ENCODE assay signal across 12 mouse cellular contexts in the genomic region with DNA sequence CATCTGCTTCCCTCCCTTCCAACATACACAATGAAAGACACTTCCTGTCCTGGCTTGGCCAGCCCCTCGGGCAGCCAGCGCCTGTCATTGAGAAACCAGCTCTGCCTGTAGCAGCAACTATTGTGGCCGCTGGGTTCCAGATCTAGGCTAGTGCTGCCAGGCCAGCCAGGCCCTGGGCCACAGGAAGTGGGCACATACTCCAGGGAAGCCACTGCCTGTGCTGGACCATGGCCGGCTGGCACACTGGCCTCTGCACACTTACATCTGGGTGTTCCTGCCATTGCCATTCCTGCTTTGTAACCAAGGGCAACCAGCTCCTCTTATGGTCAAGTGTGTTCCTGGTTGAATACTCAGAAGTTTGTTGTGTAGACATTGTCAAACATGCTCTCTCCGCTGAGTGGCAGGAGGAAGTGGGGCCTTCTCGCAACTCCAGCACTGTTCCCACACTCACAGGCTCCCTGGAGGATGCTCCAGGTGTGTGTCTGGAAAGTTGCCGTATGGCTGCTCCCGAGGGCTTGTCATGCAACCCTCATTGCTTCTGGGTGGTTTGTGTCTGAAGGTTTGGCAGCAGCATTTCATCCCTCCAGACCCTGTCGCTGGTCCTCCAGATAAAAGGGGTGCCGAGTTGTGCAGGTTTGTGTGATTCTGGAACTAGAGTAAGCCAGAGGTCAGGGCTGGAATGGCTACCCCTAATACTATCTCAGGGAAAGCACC. TPM values are rescaled to one million over a fixed set of nuclear protein-coding genes. Genes with fewer than 3 reads are reported as not detected.
A peak's percentile ranks its signal among the peaks of the same experiment; 100 is the strongest.
DNase-seq lines count a peak whose midpoint lies in the region; ATAC-seq and TF ChIP-seq lines count a peak whose summit lies in the region.
"Had no signal": no experiment of that assay in that cellular context is flagged by ENCODE, and none has a peak within 500 bp of the region (broad histone marks: within the 10 kb centered on the region; RNA-seq: fewer than 3 reads in every experiment).

No protein-coding gene starts in this region.

- no peak for TF ChIP-seq CTCF in layer of hippocampus, adult 2 months (conservative IDR thresholded peaks at IDR 0.05)

- peak; percentile 24 to 35 for DNase-seq in cerebellum, adult 18-20 months
- DNase-seq in cerebellum, adult 11 months, result no peak
- DNase-seq in layer of hippocampus, adult 2 months (ENCODE audit: low spot score in 2 of 2), result no peak
- DNase-seq in layer of hippocampus, postnatal 36 days, result no peak
- peak; percentile 57 for DNase-seq in fat pad, adult 2 months (ENCODE audit: extremely low read depth, low read depth, low spot score)
- DNase-seq in thymus, postnatal 4 days, result no peak
- DNase-seq in right cerebral cortex, adult 2 months (ENCODE audit: low spot score in 2 of 2), result no peak
- DNase-seq: right cerebral cortex, adult 18-20 months had no signal

- no peak overlapping the region for H3K4me3 ChIP-seq in layer of hippocampus, adult 2 months
- H3K4me3 ChIP-seq: heart, adult 2 months; liver, embryonic 15.5 days had no signal

- peak overlapping the region; percentile 48 for H3K27ac ChIP-seq in layer of hippocampus, adult 2 months
- H3K27ac ChIP-seq: heart, adult 2 months; liver, embryonic 15.5 days had no signal

- ATAC-seq in megakaryocyte progenitor cell, adult 5-6 weeks (replicated peaks; ENCODE audit: poor library complexity), result peak; percentile 45
- ATAC-seq: CD4-positive, CD25-positive, alpha-beta regulatory T cell, adult 4 months had no signal

RNA-seq across cellular contexts. Expression of a gene that starts 4.0 kb away (rescaled TPM):
- 100 to 1,000 TPM; 281 to 291 TPM for total RNA-seq in layer of hippocampus, adult 2 months (2021)
- total RNA-seq in layer of hippocampus, postnatal 36 days (2021), result 100 to 1,000 TPM; 273 to 281 TPM
- total RNA-seq in megakaryocyte progenitor cell, adult 5-6 weeks (2015), result 1.5 and 1.7 TPM in 2 replicates
- 0.83 and 0.98 TPM in 2 replicates for total RNA-seq in megakaryocyte progenitor cell, adult 5-6 weeks (2017)

Comparison
In these comparisons a context has a peak if more than half of its experiments do, and no peak if none do; other contexts are left out.
1. DNase-seq: peak in cerebellum, adult 18-20 months (2 of 2) and fat pad, adult 2 months (single experiment); none in cerebellum, adult 11 months (single experiment), layer of hippocampus, adult 2 months (0 of 2), layer of hippocampus, postnatal 36 days (0 of 2), thymus, postnatal 4 days (single experiment) and right cerebral cortex, adult 2 months (0 of 2).
2. RNA of a gene that starts 4.0 kb away (total RNA-seq): 281 to 291 TPM in layer of hippocampus, adult 2 months and 273 to 281 TPM in layer of hippocampus, postnatal 36 days; 0.83 to 1.7 TPM in megakaryocyte progenitor cell, adult 5-6 weeks; every median in the first group is over 100 times any median in the second.